Mouse (Mus musculus): ENCODE results near the gene Timeless.
A peak's percentile ranks its signal among the peaks of the same experiment; 100 is the strongest.
"Not testable (repeated sequence)": the region's sequence is repeated elsewhere in the genome, so short reads cannot be mapped to it uniquely, and the experiment has no call there.

The Timeless gene

GRCm38 (mm10) chr10:128212871-128213323 is 19.0 kb upstream of the Timeless start:
- peak; percentile 66 for DNase-seq (ENCODE audit: low spot score)

GRCm38 (mm10) chr10:128214112-128214511 is 17.8 kb upstream of the Timeless start:
- DNase-seq (ENCODE audit: low spot score) = not testable (repeated sequence)

- DNase-seq (ENCODE audit: low spot score) = no peak
These were observed 16.9 kb upstream of the Timeless start for GRCm38 (mm10) chr10:128214981-128215380.

GRCm38 (mm10) chr10:128218387-128219117 is 13.3 kb upstream of the Timeless start:
- no peak for DNase-seq (ENCODE audit: low spot score)

GRCm38 (mm10) chr10:128221533-128222286 is 10.2 kb upstream of the Timeless start:
- no peak for DNase-seq (ENCODE audit: low spot score)

GRCm38 (mm10) chr10:128225064-128225463 is 6.8 kb upstream of the Timeless start:
- DNase-seq (ENCODE audit: low spot score) = no peak

- no peak for DNase-seq (ENCODE audit: low spot score)
These were observed 6.3 kb upstream of the Timeless start, which contains the start of gene Mip for GRCm38 (mm10) chr10:128225538-128225937. Gene Mip (plus strand): TSS chr10:128225838.

GRCm38 (mm10) chr10:128227592-128227991 is 4.3 kb upstream of the Timeless start:
- no peak for DNase-seq (ENCODE audit: low spot score)

GRCm38 (mm10) chr10:128228009-128228408 is 3.9 kb upstream of the Timeless start:
- DNase-seq (ENCODE audit: low spot score) = no peak

GRCm38 (mm10) chr10:128230582-128230981 is 1.3 kb upstream of the Timeless start:
- DNase-seq (ENCODE audit: low spot score) = no peak

GRCm38 (mm10) chr10:128231146-128231545 is 719 bp upstream of the Timeless start:
- DNase-seq (ENCODE audit: low spot score) = no peak

- peak; percentile 53 for DNase-seq (ENCODE audit: low spot score)
These were observed 638 bp downstream of the Timeless start for GRCm38 (mm10) chr10:128232420-128232985.

GRCm38 (mm10) chr10:128236321-128236720 is 4.5 kb downstream of the Timeless start:
- DNase-seq (ENCODE audit: low spot score) = no peak

GRCm38 (mm10) chr10:128237807-128238480 is 6.1 kb downstream of the Timeless start:
- DNase-seq (ENCODE audit: low spot score) = no peak

GRCm38 (mm10) chr10:128239140-128239539 is 7.3 kb downstream of the Timeless start:
- DNase-seq (ENCODE audit: low spot score) = no peak

- DNase-seq (ENCODE audit: low spot score) = no peak
These were observed 8.3 kb downstream of the Timeless start for GRCm38 (mm10) chr10:128240131-128240530.

GRCm38 (mm10) chr10:128243252-128243651 is 11.4 kb downstream of the Timeless start:
- DNase-seq (ENCODE audit: low spot score) = no peak

- DNase-seq (ENCODE audit: low spot score) = no peak
These were observed 12.3 kb downstream of the Timeless start for GRCm38 (mm10) chr10:128244121-128244520.

GRCm38 (mm10) chr10:128247020-128247732 is 15.3 kb downstream of the Timeless start:
- no peak for DNase-seq (ENCODE audit: low spot score)

- no peak for DNase-seq (ENCODE audit: low spot score)
These were observed 18.7 kb downstream of the Timeless start for GRCm38 (mm10) chr10:128250565-128250964.

- DNase-seq (ENCODE audit: low spot score) = no peak
These were observed 21.9 kb downstream of the Timeless start, which contains the start of gene Apon for GRCm38 (mm10) chr10:128253677-128254255. Gene Apon (plus strand): TSS chr10:128254096.

Data from urinary bladder, postnatal 14 days (tissue).